In the genomic region with DNA sequence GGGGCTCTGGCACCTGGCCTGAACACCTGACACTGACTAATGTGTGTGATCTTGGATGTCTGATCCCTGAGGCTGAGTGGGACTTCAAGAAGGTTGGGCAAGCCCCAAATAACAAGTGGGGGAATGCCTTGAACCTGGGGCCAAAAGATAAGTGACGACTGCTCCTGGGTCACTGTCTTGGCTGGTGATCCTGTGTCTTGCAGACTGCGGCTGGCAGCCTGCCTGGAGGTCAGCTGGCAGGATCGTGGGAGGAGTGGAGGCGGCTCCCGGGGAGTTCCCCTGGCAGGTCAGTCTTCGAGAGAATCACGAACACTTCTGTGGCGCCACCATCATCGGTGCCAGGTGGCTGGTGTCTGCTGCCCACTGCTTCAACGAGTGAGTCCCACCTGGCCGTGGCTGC, we compare ENCODE assay signal across 10 mouse cellular contexts. TPM values are rescaled to one million over a fixed set of nuclear protein-coding genes. Genes with fewer than 3 reads are reported as not detected.
A peak's percentile ranks its signal among the peaks of the same experiment; 100 is the strongest.
DNase-seq lines count a peak whose midpoint lies in the region; ATAC-seq and TF ChIP-seq lines count a peak whose summit lies in the region.
"Had no signal": no experiment of that assay in that cellular context is flagged by ENCODE, and none has a peak within 500 bp of the region (broad histone marks: within the 10 kb centered on the region; RNA-seq: fewer than 3 reads in every experiment).

No protein-coding gene starts in this region.

- no peak overlapping the region for H3K27ac ChIP-seq in kidney, embryonic 16.5 days (ENCODE audit: low read length)
- no peak overlapping the region for H3K27ac ChIP-seq in forebrain, postnatal 0 days (ENCODE audit: low read depth, low read length)

- H3K9me3 ChIP-seq in kidney, embryonic 16.5 days (ENCODE audit: low read length), result no peaks in the 10 kb centered on the region
- H3K9me3 ChIP-seq in forebrain, postnatal 0 days (ENCODE audit: low read length), result no peaks in the 10 kb centered on the region

- no peak for ATAC-seq in kidney, embryonic 16.5 days (ENCODE audit: low FRiP score, low TSS enrichment)
- ATAC-seq in forebrain, postnatal 0 days, result no peak
- ATAC-seq: forebrain, embryonic 14.5 days had no signal

- H3K4me2 ChIP-seq in kidney, embryonic 16.5 days (replicated peaks; ENCODE audit: low read depth, low read length), result no peak overlapping the region
- H3K4me2 ChIP-seq in forebrain, postnatal 0 days (ENCODE audit: low read depth), result no peak overlapping the region

- no peak overlapping the region for H3K9ac ChIP-seq in kidney, embryonic 16.5 days (replicated peaks; ENCODE audit: low read length)
- no peak overlapping the region for H3K9ac ChIP-seq in forebrain, postnatal 0 days

- H3K4me3 ChIP-seq in kidney, embryonic 16.5 days (ENCODE audit: low read length), result no peak overlapping the region
- no peak overlapping the region for H3K4me3 ChIP-seq in forebrain, postnatal 0 days (ENCODE audit: low read depth, low read length)

- peaks cover 11% of the 10 kb centered on the region; the same call in 1 of the 2 replicates for H3K27me3 ChIP-seq in kidney, embryonic 16.5 days (ENCODE audit: insufficient read depth, low read length)
- no peaks in the 10 kb centered on the region for H3K27me3 ChIP-seq in forebrain, postnatal 0 days (ENCODE audit: insufficient read depth, low read length)

- intact Hi-C loops in heart, postnatal 36 days (cut with DNase I), result loop anchor here (5.0 kb wide), 1 partner anchor 40 kb away; no protein-coding TSS in a partner anchor

- H3K4me1 ChIP-seq in kidney, embryonic 16.5 days (ENCODE audit: insufficient read depth, low read length), result no peaks in the 10 kb centered on the region
- no peaks in the 10 kb centered on the region for H3K4me1 ChIP-seq in forebrain, postnatal 0 days (ENCODE audit: insufficient read depth)

- WGBS in kidney, embryonic 16.5 days, result 36% methylated on average over 11 of the region's 11 CpGs
- 58% methylated on average over 11 of the region's 11 CpGs for WGBS in forebrain, postnatal 0 days

- DNase-seq in kidney, adult 18-20 months, result peak; percentile 83
- peak; percentile 86 for DNase-seq in cerebellum, adult 9-10 months
- DNase-seq in heart, postnatal 36 days, result peak; percentile 73 to 75
- peak; percentile 67 for DNase-seq in ovary, postnatal 14 days (ENCODE audit: low spot score)
- no peak for DNase-seq in forebrain, postnatal 0 days
- no peak for DNase-seq in left cerebral cortex, adult 11 months (ENCODE audit: low spot score)
- no peak for DNase-seq in urinary bladder, postnatal 25 days (ENCODE audit: low spot score)
- DNase-seq: midbrain, embryonic 14.5 days had no signal

- no peak for TF ChIP-seq CTCF in forebrain, postnatal 0 days (IDR thresholded peaks at IDR 0.05; ENCODE audit: low read depth)

- H3K36me3 ChIP-seq in kidney, embryonic 16.5 days (ENCODE audit: insufficient read depth, low read length), result no peaks in the 10 kb centered on the region
- H3K36me3 ChIP-seq in forebrain, postnatal 0 days (ENCODE audit: insufficient read depth), result no peaks in the 10 kb centered on the region

RNA-seq across cellular contexts. Expression of a gene that starts 13.6 kb away (rescaled TPM):
- polyA plus RNA-seq in kidney, embryonic 16.5 days (2015; fragmentation: Nextera tagmentation; extraction: Ambion mirVana), result 361 and 376 TPM in 2 replicates
- total RNA-seq in heart, postnatal 36 days (2021), result 100 to 1,000 TPM; 129 to 145 TPM
- total RNA-seq in forebrain, postnatal 0 days (2014; rRNA removed), result 214 and 233 TPM in 2 replicates
- polyA plus RNA-seq in forebrain, postnatal 0 days (2015; fragmentation: Nextera tagmentation; extraction: Ambion mirVana), result 381 and 448 TPM in 2 replicates

RNA-seq across cellular contexts. Expression of a gene that starts 15.5 kb away (rescaled TPM):
- 0.08 TPM in 1 of 2 replicates, not detected in the other for polyA plus RNA-seq in kidney, embryonic 16.5 days (2015; fragmentation: Nextera tagmentation; extraction: Ambion mirVana)
- total RNA-seq in heart, postnatal 36 days (2021), result not detected
- total RNA-seq in forebrain, postnatal 0 days (2014; rRNA removed), result 0.08 and 0.33 TPM in 2 replicates
- 0.18 and 0.22 TPM in 2 replicates for polyA plus RNA-seq in forebrain, postnatal 0 days (2015; fragmentation: Nextera tagmentation; extraction: Ambion mirVana)
- polyA plus RNA-seq: midbrain, embryonic 14.5 days had no signal

RNA-seq across cellular contexts. Expression of a gene that starts 30.9 kb away (rescaled TPM):
- 61.8 and 62.4 TPM in 2 replicates for polyA plus RNA-seq in kidney, embryonic 16.5 days (2015; fragmentation: Nextera tagmentation; extraction: Ambion mirVana)
- total RNA-seq in heart, postnatal 36 days (2021), result 1 to 10 TPM; 3.6 to 4.9 TPM
- total RNA-seq in forebrain, postnatal 0 days (2014; rRNA removed), result 46.1 and 46.5 TPM in 2 replicates
- 22.1 and 24.5 TPM in 2 replicates for polyA plus RNA-seq in forebrain, postnatal 0 days (2015; fragmentation: Nextera tagmentation; extraction: Ambion mirVana)

RNA-seq across cellular contexts. Expression of a gene that starts 32.1 kb away (rescaled TPM):
- 52.6 and 54.0 TPM in 2 replicates for polyA plus RNA-seq in kidney, embryonic 16.5 days (2015; fragmentation: Nextera tagmentation; extraction: Ambion mirVana)
- total RNA-seq in heart, postnatal 36 days (2021), result 10 to 100 TPM; 15.6 to 19.1 TPM
- 79.2 and 90.3 TPM in 2 replicates for total RNA-seq in forebrain, postnatal 0 days (2014; rRNA removed)
- 64.6 and 74.4 TPM in 2 replicates for polyA plus RNA-seq in forebrain, postnatal 0 days (2015; fragmentation: Nextera tagmentation; extraction: Ambion mirVana)

RNA-seq across cellular contexts. Expression of a gene that starts 32.2 kb away (rescaled TPM):
- polyA plus RNA-seq in kidney, embryonic 16.5 days (2015; fragmentation: Nextera tagmentation; extraction: Ambion mirVana), result 248 and 262 TPM in 2 replicates
- total RNA-seq in heart, postnatal 36 days (2021), result 10 to 100 TPM; 19.6 to 25.4 TPM
- total RNA-seq in forebrain, postnatal 0 days (2014; rRNA removed), result 158 and 292 TPM in 2 replicates
- 306 and 392 TPM in 2 replicates for polyA plus RNA-seq in forebrain, postnatal 0 days (2015; fragmentation: Nextera tagmentation; extraction: Ambion mirVana)

Comparison
In these comparisons a context has a peak if more than half of its experiments do, and no peak if none do; other contexts are left out.
1. DNase-seq: peak in kidney, adult 18-20 months (single experiment), cerebellum, adult 9-10 months (single experiment), heart, postnatal 36 days (2 of 2) and ovary, postnatal 14 days (single experiment); none in forebrain, postnatal 0 days (single experiment), left cerebral cortex, adult 11 months (single experiment) and urinary bladder, postnatal 25 days (single experiment).